Mouse (Mus musculus): Measurements from ENCODE around the gene Shpk. TPM values are rescaled to one million over a fixed set of nuclear protein-coding genes. Genes with fewer than 3 reads are reported as not detected.
A peak's percentile ranks its signal among the peaks of the same experiment; 100 is the strongest.

Shpk gene
- total and polyA plus RNA-seq, 2 experiments, result 38.6 to 43.5 TPM

DNA sequence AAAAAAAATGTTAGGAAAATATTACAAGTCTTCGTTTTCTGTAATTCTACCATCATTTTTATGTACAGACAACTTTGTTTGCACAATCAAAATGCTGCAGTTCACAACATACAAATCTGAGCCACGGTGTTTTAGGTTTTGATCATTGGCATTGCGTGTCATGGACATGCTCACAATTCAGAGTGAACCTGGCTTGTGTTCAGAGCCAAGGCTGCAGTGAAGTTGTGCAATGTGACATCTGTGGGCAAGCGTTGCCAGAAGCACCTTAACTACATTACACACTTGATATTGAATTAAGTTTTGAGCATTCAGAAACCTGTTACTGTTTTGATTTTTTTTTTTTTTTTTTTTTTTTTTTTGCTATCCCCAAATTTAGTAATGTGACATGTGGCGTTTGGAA is 30.8 kb downstream of the Shpk start:
- Histone ChIP-seq H3K9ac (ENCODE audit: low read depth, low read length) (no peak overlapping the region), H3K79me2 (ENCODE audit: control insufficient read depth, insufficient read depth, low read length) (no peaks in the 10 kb centered on the region), H3K4me1 (ENCODE audit: control insufficient read depth, insufficient read depth, low read length) (peaks cover 3% of the 10 kb centered on the region; the same call in 1 of the 2 replicates), H3K36me3 (ENCODE audit: control insufficient read depth, insufficient read depth, low read length) (no peaks in the 10 kb centered on the region), H3K27ac (replicated peaks; ENCODE audit: insufficient read depth, low read depth, low read length) (no peak overlapping the region), H3K27me3 (ENCODE audit: control insufficient read depth, insufficient read depth, low read length) (no peaks in the 10 kb centered on the region), H3K4me3 (ENCODE audit: insufficient read depth, low read depth, low read length) (no peak overlapping the region)
- 35% methylated on average over 5 of the region's 5 CpGs for WGBS
- TF ChIP-seq CTCF (IDR thresholded peaks at IDR 0.05; ENCODE audit: low read depth, low read length), result no peak
- no peak for TF ChIP-seq POLR2A (IDR thresholded peaks at IDR 0.05; ENCODE audit: extremely low read depth, insufficient read depth, low read length)
- DNase-seq (ENCODE audit: extremely low read depth, low read depth, low spot score), result peak; percentile 93

GRCm38 (mm10) chr11:73232513-73232912 is 33.3 kb downstream of the Shpk start:
- H3K4me3 ChIP-seq (ENCODE audit: insufficient read depth, low read depth, low read length), result no peak overlapping the region
- WGBS, result 81% methylated on average over 2 of the region's 2 CpGs
- no peak overlapping the region for H3K9ac ChIP-seq (ENCODE audit: low read depth, low read length)
- H3K79me2 ChIP-seq (ENCODE audit: control insufficient read depth, insufficient read depth, low read length), result no peaks in the 10 kb centered on the region
- TF ChIP-seq CTCF (IDR thresholded peaks at IDR 0.05; ENCODE audit: low read depth, low read length) (no peak), POLR2A (IDR thresholded peaks at IDR 0.05; ENCODE audit: extremely low read depth, insufficient read depth, low read length) (no peak)
- DNase-seq (ENCODE audit: extremely low read depth, low read depth, low spot score), result no peak
- no peak overlapping the region for H3K27ac ChIP-seq (replicated peaks; ENCODE audit: insufficient read depth, low read depth, low read length)
- no peaks in the 10 kb centered on the region for H3K27me3 ChIP-seq (ENCODE audit: control insufficient read depth, insufficient read depth, low read length)
- no peaks in the 10 kb centered on the region for H3K36me3 ChIP-seq (ENCODE audit: control insufficient read depth, insufficient read depth, low read length)
- peaks cover 10% of the 10 kb centered on the region; the same call in 1 of the 2 replicates for H3K4me1 ChIP-seq (ENCODE audit: control insufficient read depth, insufficient read depth, low read length)

- H3K9ac ChIP-seq (ENCODE audit: low read depth, low read length), result no peak within 1 kb of the TSS
- H3K4me1 ChIP-seq (ENCODE audit: control insufficient read depth, insufficient read depth, low read length), result peaks cover 10% of the 10 kb centered on the region; the same call in 1 of the 2 replicates
- H3K36me3 ChIP-seq (ENCODE audit: control insufficient read depth, insufficient read depth, low read length), result no peaks in the 10 kb centered on the region
- WGBS, result 92% methylated on average over 5 of the region's 5 CpGs
- no peaks in the 10 kb centered on the region for H3K79me2 ChIP-seq (ENCODE audit: control insufficient read depth, insufficient read depth, low read length)
- no peak for TF ChIP-seq POLR2A (IDR thresholded peaks at IDR 0.05; ENCODE audit: extremely low read depth, insufficient read depth, low read length)
- TF ChIP-seq CTCF (IDR thresholded peaks at IDR 0.05; ENCODE audit: low read depth, low read length), result no peak
- H3K27ac ChIP-seq (replicated peaks; ENCODE audit: insufficient read depth, low read depth, low read length), result no peak within 1 kb of the TSS
- no peak within 1 kb of the TSS for H3K4me3 ChIP-seq (ENCODE audit: insufficient read depth, low read depth, low read length)
- DNase-seq (ENCODE audit: extremely low read depth, low read depth, low spot score), result no peak
- no peaks in the 10 kb centered on the region for H3K27me3 ChIP-seq (ENCODE audit: control insufficient read depth, insufficient read depth, low read length)
These were observed 34.7 kb downstream of the Shpk start, which contains the start of gene Trpv1 for GRCm38 (mm10) chr11:73233992-73234391. Trpv1 (plus strand) TSS chr11:73234292.

GRCm38 (mm10) chr11:73235990-73236701 is 36.9 kb downstream of the Shpk start:
- Histone ChIP-seq H3K4me3 (ENCODE audit: insufficient read depth, low read depth, low read length) (no peak overlapping the region), H3K79me2 (ENCODE audit: control insufficient read depth, insufficient read depth, low read length) (no peaks in the 10 kb centered on the region), H3K9ac (ENCODE audit: low read depth, low read length) (no peak overlapping the region), H3K27ac (replicated peaks; ENCODE audit: insufficient read depth, low read depth, low read length) (no peak overlapping the region), H3K4me1 (ENCODE audit: control insufficient read depth, insufficient read depth, low read length) (peaks cover 7% of the 10 kb centered on the region; the same call in 1 of the 2 replicates), H3K27me3 (ENCODE audit: control insufficient read depth, insufficient read depth, low read length) (no peaks in the 10 kb centered on the region), H3K36me3 (ENCODE audit: control insufficient read depth, insufficient read depth, low read length) (no peaks in the 10 kb centered on the region)
- 18% methylated on average over 5 of the region's 5 CpGs for WGBS
- no peak for TF ChIP-seq POLR2A (IDR thresholded peaks at IDR 0.05; ENCODE audit: extremely low read depth, insufficient read depth, low read length)
- TF ChIP-seq CTCF (IDR thresholded peaks at IDR 0.05; ENCODE audit: low read depth, low read length), result no peak
- peak; percentile 79 for DNase-seq (ENCODE audit: extremely low read depth, low read depth, low spot score)

DNA sequence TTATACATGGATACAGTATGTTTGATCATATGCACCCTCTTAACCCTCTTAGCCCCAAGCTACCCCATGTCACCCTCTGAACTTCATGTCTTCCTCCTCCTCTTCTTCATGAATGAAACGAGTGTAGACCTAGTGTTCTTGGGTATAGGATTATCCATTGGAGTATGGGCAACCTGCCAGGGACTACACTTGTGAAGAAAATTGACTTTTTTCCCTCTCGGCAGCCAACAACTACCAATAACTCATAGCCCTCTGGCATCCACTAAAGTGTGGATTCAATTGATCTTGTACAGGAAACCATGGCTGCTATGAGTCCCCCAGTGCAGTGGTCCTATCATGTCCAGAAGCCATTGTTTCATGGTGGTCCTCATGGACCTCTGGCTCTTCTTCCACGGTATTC is 37.5 kb downstream of the Shpk start:
- no peak overlapping the region for H3K4me3 ChIP-seq (ENCODE audit: insufficient read depth, low read depth, low read length)
- WGBS, result 51% methylated on average over 3 of the region's 3 CpGs
- TF ChIP-seq POLR2A (IDR thresholded peaks at IDR 0.05; ENCODE audit: extremely low read depth, insufficient read depth, low read length) (no peak), CTCF (IDR thresholded peaks at IDR 0.05; ENCODE audit: low read depth, low read length) (no peak)
- H3K27ac ChIP-seq (replicated peaks; ENCODE audit: insufficient read depth, low read depth, low read length), result no peak overlapping the region
- H3K9ac ChIP-seq (ENCODE audit: low read depth, low read length), result no peak overlapping the region
- no peaks in the 10 kb centered on the region for H3K36me3 ChIP-seq (ENCODE audit: control insufficient read depth, insufficient read depth, low read length)
- H3K27me3 ChIP-seq (ENCODE audit: control insufficient read depth, insufficient read depth, low read length), result no peaks in the 10 kb centered on the region
- DNase-seq (ENCODE audit: extremely low read depth, low read depth, low spot score), result peak; percentile 32
- H3K79me2 ChIP-seq (ENCODE audit: control insufficient read depth, insufficient read depth, low read length), result no peaks in the 10 kb centered on the region
- H3K4me1 ChIP-seq (ENCODE audit: control insufficient read depth, insufficient read depth, low read length), result peaks cover 7% of the 10 kb centered on the region; the same call in 1 of the 2 replicates

DNA sequence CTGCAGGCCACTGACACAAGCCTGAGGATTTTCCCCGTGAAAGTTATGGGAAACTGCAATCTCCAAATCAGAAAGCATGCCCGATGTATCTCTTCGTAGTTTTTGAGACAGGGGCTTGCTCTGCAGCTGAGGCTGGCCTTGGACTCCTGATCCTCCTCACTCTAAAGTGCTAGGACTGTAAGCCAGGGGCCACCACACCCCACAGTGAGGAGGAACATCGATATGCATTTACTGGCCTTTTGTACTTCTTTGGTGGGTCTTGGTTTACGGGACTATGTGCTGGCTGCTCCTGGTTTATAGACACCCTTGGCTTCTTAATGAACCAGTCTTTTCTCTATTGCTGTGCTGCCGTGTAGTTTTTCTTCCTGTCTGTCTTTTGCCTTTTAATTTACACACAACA is 42.9 kb downstream of the Shpk start:
- H3K27me3 ChIP-seq (ENCODE audit: control insufficient read depth, insufficient read depth, low read length), result no peaks in the 10 kb centered on the region
- DNase-seq (ENCODE audit: extremely low read depth, low read depth, low spot score), result no peak
- H3K4me3 ChIP-seq (ENCODE audit: insufficient read depth, low read depth, low read length), result no peak overlapping the region
- no peak overlapping the region for H3K9ac ChIP-seq (ENCODE audit: low read depth, low read length)
- no peak overlapping the region for H3K27ac ChIP-seq (replicated peaks; ENCODE audit: insufficient read depth, low read depth, low read length)
- H3K79me2 ChIP-seq (ENCODE audit: control insufficient read depth, insufficient read depth, low read length), result no peaks in the 10 kb centered on the region
- 84% methylated on average over 6 of the region's 6 CpGs for WGBS
- no peaks in the 10 kb centered on the region for H3K36me3 ChIP-seq (ENCODE audit: control insufficient read depth, insufficient read depth, low read length)
- no peaks in the 10 kb centered on the region for H3K4me1 ChIP-seq (ENCODE audit: control insufficient read depth, insufficient read depth, low read length)
- no peak for TF ChIP-seq POLR2A (IDR thresholded peaks at IDR 0.05; ENCODE audit: extremely low read depth, insufficient read depth, low read length)
- no peak for TF ChIP-seq CTCF (IDR thresholded peaks at IDR 0.05; ENCODE audit: low read depth, low read length)

Measured in liver, adult 2 months (tissue).